Mouse (Mus musculus): ENCODE results near the gene Olfr279. TPM values are rescaled to one million over a fixed set of nuclear protein-coding genes. Genes with fewer than 3 reads are reported as not detected.

Olfr279 gene
- total and polyA plus RNA-seq, 2 experiments from 2014 or later: not detected

DNA sequence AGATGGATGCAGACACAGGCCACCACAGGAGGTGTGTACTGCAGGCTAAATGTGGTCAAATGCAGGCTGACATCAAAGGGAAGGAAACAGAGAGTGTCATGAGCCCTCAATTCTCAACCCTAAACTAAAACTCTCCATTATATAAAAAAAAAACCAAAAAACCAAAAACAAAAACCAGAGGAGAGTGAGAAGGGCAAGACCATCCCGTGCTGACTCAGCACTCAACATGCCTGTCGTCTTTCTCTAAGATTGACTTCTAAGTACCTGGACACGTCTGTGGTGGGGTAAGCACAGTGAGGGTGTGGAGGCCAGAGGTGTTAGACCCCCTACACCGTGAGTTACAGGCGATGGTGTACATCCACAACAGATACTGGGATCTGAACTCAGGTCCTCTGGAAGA, 54.6 kb downstream of the Olfr279 start:
- 93% methylated on average over 5 of the region's 5 CpGs for WGBS
- ATAC-seq (ENCODE audit: low FRiP score) (no peak), DNase-seq (ENCODE audit: low spot score) (no peak)
- H3K27me3 ChIP-seq (ENCODE audit: insufficient read depth, low read length): no peaks in the 10 kb centered on the region
- peaks cover 42% of the 10 kb centered on the region for H3K36me3 ChIP-seq (ENCODE audit: insufficient read depth, low read length)
- H3K9me3 ChIP-seq (ENCODE audit: low read length): no peaks in the 10 kb centered on the region
- H3K27ac ChIP-seq (ENCODE audit: low read depth, low read length): no peak overlapping the region
- H3K4me2 ChIP-seq (ENCODE audit: low read depth, low read length, poor library complexity, severe bottlenecking): no peak overlapping the region
- H3K9ac ChIP-seq (replicated peaks; ENCODE audit: low read length, poor library complexity, severe bottlenecking): no peak overlapping the region
- no peak overlapping the region for H3K4me3 ChIP-seq (ENCODE audit: low read depth, low read length)
- no peak for TF ChIP-seq CTCF (IDR thresholded peaks at IDR 0.05)
- H3K4me1 ChIP-seq (ENCODE audit: insufficient read depth, low read length): no peaks in the 10 kb centered on the region

Small RNA genes within 50 kb of the gene (microRNA-seq; reads per million reads assigned to microRNA genes)
- not detected for gene Mir1291 (ENCODE audit: borderline number of aligned reads)

Other genes starting within 250 kb of the Olfr279 start
- gene H1fnt, start 235.1 kb upstream of the Olfr279 start, total RNA-seq (2014; rRNA removed): not detected in 2 replicates
- not detected in 2 replicates for gene H1fnt, start 235.1 kb upstream of the Olfr279 start, polyA plus RNA-seq (2015; fragmentation: Nextera tagmentation; extraction: Ambion mirVana)
- 21.4 and 22.5 TPM in 2 replicates for gene Zfp641, start 196.2 kb upstream of the Olfr279 start, total RNA-seq (2014; rRNA removed)
- 10.9 and 12.8 TPM in 2 replicates for gene Zfp641, start 196.2 kb upstream of the Olfr279 start, polyA plus RNA-seq (2015; fragmentation: Nextera tagmentation; extraction: Ambion mirVana)
- not detected in 2 replicates for gene Olfr285, start 175.0 kb upstream of the Olfr279 start, total RNA-seq (2014; rRNA removed)
- not detected in 2 replicates for gene Olfr285, start 175.0 kb upstream of the Olfr279 start, polyA plus RNA-seq (2015; fragmentation: Nextera tagmentation; extraction: Ambion mirVana)
- not detected in 2 replicates for gene Olfr284, start 151.4 kb upstream of the Olfr279 start, total RNA-seq (2014; rRNA removed)
- 0.18 TPM in 1 of 2 replicates, not detected in the other for gene Olfr284, start 151.4 kb upstream of the Olfr279 start, polyA plus RNA-seq (2015; fragmentation: Nextera tagmentation; extraction: Ambion mirVana)
- not detected in 2 replicates for gene Olfr283, start 111.5 kb upstream of the Olfr279 start, total RNA-seq (2014; rRNA removed)
- gene Olfr283, start 111.5 kb upstream of the Olfr279 start, polyA plus RNA-seq (2015; fragmentation: Nextera tagmentation; extraction: Ambion mirVana): not detected in 2 replicates
- not detected in 2 replicates for gene Olfr282, start 61.2 kb upstream of the Olfr279 start, total RNA-seq (2014; rRNA removed)
- gene Olfr282, start 61.2 kb upstream of the Olfr279 start, polyA plus RNA-seq (2015; fragmentation: Nextera tagmentation; extraction: Ambion mirVana): not detected in 2 replicates
- gene Olfr281, start 39.8 kb upstream of the Olfr279 start, total RNA-seq (2014; rRNA removed): not detected in 2 replicates
- gene Olfr281, start 39.8 kb upstream of the Olfr279 start, polyA plus RNA-seq (2015; fragmentation: Nextera tagmentation; extraction: Ambion mirVana): not detected in 2 replicates
- not detected in 2 replicates for gene OR5BS1P, start 22.5 kb upstream of the Olfr279 start, total RNA-seq (2014; rRNA removed)
- not detected in 2 replicates for gene OR5BS1P, start 22.5 kb upstream of the Olfr279 start, polyA plus RNA-seq (2015; fragmentation: Nextera tagmentation; extraction: Ambion mirVana)
- gene Lalba, start 9.7 kb upstream of the Olfr279 start, total RNA-seq (2014; rRNA removed): not detected in 2 replicates
- gene Lalba, start 9.7 kb upstream of the Olfr279 start, polyA plus RNA-seq (2015; fragmentation: Nextera tagmentation; extraction: Ambion mirVana): not detected in 2 replicates
- gene Kansl2, start 41.9 kb downstream of the Olfr279 start, total RNA-seq (2014; rRNA removed): 57.4 and 66.2 TPM in 2 replicates
- gene Kansl2, start 41.9 kb downstream of the Olfr279 start, polyA plus RNA-seq (2015; fragmentation: Nextera tagmentation; extraction: Ambion mirVana): 101 and 102 TPM in 2 replicates
- gene Ccnt1, start 78.5 kb downstream of the Olfr279 start, total RNA-seq (2014; rRNA removed): 36.1 and 54.6 TPM in 2 replicates
- 47.4 and 49.7 TPM in 2 replicates for gene Ccnt1, start 78.5 kb downstream of the Olfr279 start, polyA plus RNA-seq (2015; fragmentation: Nextera tagmentation; extraction: Ambion mirVana)
- gene 4930415O20Rik, start 78.6 kb downstream of the Olfr279 start, total RNA-seq (2014; rRNA removed): 0.82 TPM in 1 of 2 replicates, not detected in the other
- gene 4930415O20Rik, start 78.6 kb downstream of the Olfr279 start, polyA plus RNA-seq (2015; fragmentation: Nextera tagmentation; extraction: Ambion mirVana): 0.31 TPM in 1 of 2 replicates, not detected in the other
- 38.0 and 40.3 TPM in 2 replicates for gene Adcy6, start 117.7 kb downstream of the Olfr279 start, total RNA-seq (2014; rRNA removed)
- gene Adcy6, start 117.7 kb downstream of the Olfr279 start, polyA plus RNA-seq (2015; fragmentation: Nextera tagmentation; extraction: Ambion mirVana): 5.5 and 7.2 TPM in 2 replicates
- 211 and 239 TPM in 2 replicates for gene Cacnb3, start 138.4 kb downstream of the Olfr279 start, total RNA-seq (2014; rRNA removed)
- gene Cacnb3, start 138.4 kb downstream of the Olfr279 start, polyA plus RNA-seq (2015; fragmentation: Nextera tagmentation; extraction: Ambion mirVana): 150 and 155 TPM in 2 replicates
- gene Ddx23, start 170.5 kb downstream of the Olfr279 start, total RNA-seq (2014; rRNA removed): 46.7 and 50.5 TPM in 2 replicates
- 14.0 and 20.5 TPM in 2 replicates for gene Ddx23, start 170.5 kb downstream of the Olfr279 start, polyA plus RNA-seq (2015; fragmentation: Nextera tagmentation; extraction: Ambion mirVana)
- gene Rnd1, start 185.1 kb downstream of the Olfr279 start, total RNA-seq (2014; rRNA removed): 34.5 and 42.9 TPM in 2 replicates
- 20.7 and 24.9 TPM in 2 replicates for gene Rnd1, start 185.1 kb downstream of the Olfr279 start, polyA plus RNA-seq (2015; fragmentation: Nextera tagmentation; extraction: Ambion mirVana)
- 6.9 and 9.1 TPM in 2 replicates for gene Ccdc65, start 215.8 kb downstream of the Olfr279 start, total RNA-seq (2014; rRNA removed)
- gene Ccdc65, start 215.8 kb downstream of the Olfr279 start, polyA plus RNA-seq (2015; fragmentation: Nextera tagmentation; extraction: Ambion mirVana): 11.4 and 12.3 TPM in 2 replicates
- 1.0 and 2.8 TPM in 2 replicates for gene Fkbp11, start 235.8 kb downstream of the Olfr279 start, total RNA-seq (2014; rRNA removed)
- 4.4 and 5.4 TPM in 2 replicates for gene Fkbp11, start 235.8 kb downstream of the Olfr279 start, polyA plus RNA-seq (2015; fragmentation: Nextera tagmentation; extraction: Ambion mirVana)

Measured in midbrain, postnatal 0 days (tissue).